Mouse (Mus musculus): ENCODE measurements around the gene Cul9.
"Not testable (repeated sequence)": the region's sequence is repeated elsewhere in the genome, so short reads cannot be mapped to it uniquely, and the experiment has no call there.

Gene Cul9

GRCm38 (mm10) chr17:46545813-46546564 is at the start of gene Cul9:
Gene Cul9 (minus strand): TSS chr17:46546388.
- in situ Hi-C loops (cut with MboI), result no loop called here

- in situ Hi-C loops (cut with MboI), result no loop called here
Observed at GRCm38 (mm10) chr17:46595336-46595735, 49.1 kb upstream of the Cul9 start.

GRCm38 (mm10) chr17:46594606-46595005 is 48.4 kb upstream of the Cul9 start:
- in situ Hi-C loops (cut with MboI), result no loop called here

DNA sequence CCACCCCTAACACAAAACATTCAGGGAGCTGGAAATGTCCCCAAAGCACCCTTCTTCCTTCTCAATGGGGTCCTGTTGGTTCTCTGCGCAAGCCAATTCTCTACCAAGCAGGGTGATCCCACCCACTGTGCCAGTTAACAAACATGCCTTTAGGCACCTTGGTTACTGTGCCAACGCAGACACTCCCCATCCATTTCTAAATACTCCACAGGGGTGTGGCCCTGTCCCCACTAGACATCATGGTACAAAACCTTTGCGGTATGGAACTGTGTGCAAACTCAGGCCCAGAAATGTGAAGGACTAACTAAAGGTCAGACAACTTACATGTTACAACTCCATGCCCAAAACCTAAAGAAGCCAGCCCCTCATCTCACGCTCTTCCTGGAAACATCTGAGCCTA is 46.9 kb upstream of the Cul9 start:
- in situ Hi-C loops (cut with MboI), result no loop called here

GRCm38 (mm10) chr17:46591406-46591805 is 45.2 kb upstream of the Cul9 start:
- in situ Hi-C loops (cut with MboI), result no loop called here

DNA sequence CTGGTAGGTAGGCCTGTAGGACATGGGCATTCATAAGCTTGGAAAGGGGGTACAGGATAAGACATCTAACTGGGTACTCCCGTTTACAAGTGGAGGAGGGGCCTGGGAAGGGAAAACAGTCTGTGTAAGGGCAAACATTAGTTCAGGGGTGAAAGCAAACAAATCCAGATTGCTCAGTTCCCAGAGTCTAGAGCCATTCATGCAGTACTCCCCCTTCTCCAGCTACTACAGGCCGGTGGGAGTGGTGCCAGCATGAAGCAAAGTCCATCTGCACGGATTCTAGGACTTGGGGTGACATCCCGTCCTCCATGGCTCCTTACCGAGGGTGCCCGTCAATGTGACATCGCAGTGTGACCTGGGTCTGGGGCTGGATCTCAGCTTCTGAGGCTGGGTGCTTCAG is 44.3 kb upstream of the Cul9 start:
- in situ Hi-C loops (cut with MboI), result no loop called here

- in situ Hi-C loops (cut with MboI), result no loop called here
Observed at GRCm38 (mm10) chr17:46589635-46590314, 43.6 kb upstream of the Cul9 start.

DNA sequence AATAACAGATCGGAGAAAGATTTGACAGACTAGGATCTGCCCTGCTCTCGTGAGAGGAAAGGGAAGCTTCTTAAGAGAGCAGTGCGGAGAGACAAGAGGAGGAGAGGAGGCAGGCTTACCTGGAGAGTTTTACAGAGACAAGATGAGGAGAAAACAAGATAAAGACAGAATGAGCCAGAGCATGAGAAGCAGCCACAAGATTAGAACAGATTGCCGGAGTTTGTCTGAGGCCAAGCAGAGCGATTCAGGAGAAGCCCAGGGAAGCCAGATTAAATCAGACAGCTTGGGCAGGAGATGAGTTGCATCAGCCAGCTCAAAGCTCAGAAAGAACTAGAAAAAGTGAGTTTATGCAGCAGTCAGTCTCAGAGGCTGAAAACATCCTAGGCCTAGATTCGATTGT is 42.7 kb upstream of the Cul9 start:
- in situ Hi-C loops (cut with MboI), result no loop called here

- in situ Hi-C loops (cut with MboI), result no loop called here
Observed at GRCm38 (mm10) chr17:46588173-46588572, 42.0 kb upstream of the Cul9 start.

DNA sequence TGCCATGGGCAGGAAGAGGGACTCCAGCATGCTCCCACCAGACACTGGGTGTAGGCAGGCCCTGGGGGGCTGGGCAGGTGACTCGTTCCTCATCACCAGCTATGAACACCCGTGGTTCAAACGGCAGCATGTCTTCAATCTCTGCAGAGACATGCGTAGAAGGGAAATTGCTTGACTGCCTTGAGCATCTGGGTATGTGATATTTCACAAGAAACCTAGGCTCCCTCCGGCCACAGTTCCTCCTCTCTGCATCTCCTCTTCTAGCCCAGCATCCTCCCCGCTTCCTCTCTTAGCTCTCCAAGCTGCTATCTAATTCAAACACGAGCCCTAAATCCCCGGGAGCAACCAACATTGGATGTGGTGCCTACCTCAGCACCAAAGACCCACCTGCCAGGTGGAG is 40.1 kb upstream of the Cul9 start:
- in situ Hi-C loops (cut with MboI), result no loop called here

GRCm38 (mm10) chr17:46578650-46579049 is 32.5 kb upstream of the Cul9 start:
- in situ Hi-C loops (cut with MboI), result no loop called here

DNA sequence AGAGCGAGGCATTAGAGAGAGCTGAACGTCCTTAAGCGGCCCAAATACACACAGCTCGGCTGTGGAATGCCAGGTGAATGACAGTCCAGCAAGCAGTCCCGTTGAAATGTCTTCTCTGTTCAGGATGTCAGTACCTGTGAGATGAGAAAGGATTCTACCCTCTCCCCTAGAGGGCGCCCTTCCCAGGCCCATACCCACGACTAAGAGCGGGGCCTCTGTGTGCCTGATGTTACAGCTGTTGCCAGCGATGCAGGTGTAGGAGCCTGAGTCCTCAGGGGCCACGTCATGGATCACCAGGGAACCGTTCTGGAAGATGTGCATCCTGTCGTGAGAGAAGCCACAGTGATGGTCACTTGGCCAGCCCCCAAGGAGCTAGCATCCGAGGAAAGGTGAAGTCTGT is 29.9 kb upstream of the Cul9 start:
- in situ Hi-C loops (cut with MboI), result no loop called here

GRCm38 (mm10) chr17:46574535-46574934 is 28.3 kb upstream of the Cul9 start:
- in situ Hi-C loops (cut with MboI), result no loop called here

GRCm38 (mm10) chr17:46571005-46571404 is 24.8 kb upstream of the Cul9 start:
- in situ Hi-C loops (cut with MboI), result no loop called here

- in situ Hi-C loops (cut with MboI), result no loop called here
Observed at GRCm38 (mm10) chr17:46559146-46559545, 13.0 kb upstream of the Cul9 start.

DNA sequence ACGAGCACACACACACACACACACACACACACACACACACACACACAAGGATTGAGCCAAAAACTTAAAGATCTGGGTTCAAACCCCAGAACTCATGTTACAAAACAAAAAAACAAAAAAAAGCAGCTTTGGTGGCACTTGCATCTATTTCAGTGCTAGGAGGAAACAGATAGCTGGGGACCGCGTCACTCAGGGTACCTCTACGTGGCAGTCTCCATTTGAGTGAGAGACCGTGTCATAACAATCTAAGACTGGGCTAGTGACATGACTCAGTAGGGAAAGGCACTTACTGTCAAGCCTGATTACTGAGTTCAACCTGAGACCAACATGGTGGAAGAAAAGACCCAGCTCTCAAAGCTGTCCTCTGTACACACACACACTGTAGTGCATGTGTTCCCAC is 12.0 kb upstream of the Cul9 start:
- in situ Hi-C loops (cut with MboI), result no loop called here

GRCm38 (mm10) chr17:46557321-46557720 is 11.1 kb upstream of the Cul9 start:
- in situ Hi-C loops (cut with MboI), result not testable (repeated sequence)

- in situ Hi-C loops (cut with MboI), result no loop called here
Observed at GRCm38 (mm10) chr17:46556584-46556945, 10.4 kb upstream of the Cul9 start.

DNA sequence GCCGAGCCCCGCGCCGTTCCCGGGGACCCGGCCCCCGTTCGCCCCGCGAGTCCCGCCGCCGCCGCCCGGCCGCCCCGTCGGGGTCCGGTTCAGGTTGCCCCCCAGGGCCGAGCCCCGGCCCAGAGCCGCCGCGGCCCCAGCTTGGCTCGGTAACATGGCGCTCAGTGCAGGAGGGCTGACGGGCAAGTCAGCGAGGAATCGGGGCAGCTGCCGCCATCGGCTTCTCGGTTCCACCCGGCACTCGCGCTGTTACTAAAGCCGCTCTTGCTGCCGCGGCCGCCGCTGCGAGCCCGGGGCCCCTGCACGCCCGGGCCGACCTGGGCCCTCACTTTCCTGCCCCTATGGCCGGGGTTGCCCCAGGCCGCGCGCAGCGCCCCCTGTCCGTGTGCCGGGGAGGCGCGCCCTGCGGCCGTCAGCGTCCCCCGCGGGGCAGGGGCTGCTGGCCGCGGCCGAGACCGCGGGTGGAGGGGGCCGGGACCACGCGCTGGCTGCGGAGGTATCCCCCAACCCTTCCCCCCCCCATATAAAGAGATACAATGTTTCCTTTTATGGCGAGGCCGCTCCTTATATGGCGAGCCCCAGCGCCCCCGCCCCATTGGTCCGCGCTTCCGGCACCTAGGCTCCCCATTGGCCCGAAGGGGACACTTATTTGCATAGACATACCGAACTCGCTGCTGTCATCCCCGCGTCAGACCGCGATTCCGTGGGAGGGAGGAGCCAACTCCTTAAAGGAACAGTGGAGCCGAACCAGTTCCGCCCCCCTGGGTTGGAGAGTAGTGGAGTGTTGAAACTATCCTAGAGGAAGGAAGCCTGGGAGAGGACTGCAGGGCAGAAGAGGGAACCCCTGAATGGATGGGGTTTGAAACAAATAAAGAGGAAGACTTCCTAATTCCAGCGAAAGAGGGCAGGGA is 9.7 kb upstream of the Cul9 start, which contains the start of gene Srf:
Gene Srf, minus strand, starts transcription at position 503 of the 911 bp plus-strand sequence.
- in situ Hi-C loops (cut with MboI), result no loop called here

DNA sequence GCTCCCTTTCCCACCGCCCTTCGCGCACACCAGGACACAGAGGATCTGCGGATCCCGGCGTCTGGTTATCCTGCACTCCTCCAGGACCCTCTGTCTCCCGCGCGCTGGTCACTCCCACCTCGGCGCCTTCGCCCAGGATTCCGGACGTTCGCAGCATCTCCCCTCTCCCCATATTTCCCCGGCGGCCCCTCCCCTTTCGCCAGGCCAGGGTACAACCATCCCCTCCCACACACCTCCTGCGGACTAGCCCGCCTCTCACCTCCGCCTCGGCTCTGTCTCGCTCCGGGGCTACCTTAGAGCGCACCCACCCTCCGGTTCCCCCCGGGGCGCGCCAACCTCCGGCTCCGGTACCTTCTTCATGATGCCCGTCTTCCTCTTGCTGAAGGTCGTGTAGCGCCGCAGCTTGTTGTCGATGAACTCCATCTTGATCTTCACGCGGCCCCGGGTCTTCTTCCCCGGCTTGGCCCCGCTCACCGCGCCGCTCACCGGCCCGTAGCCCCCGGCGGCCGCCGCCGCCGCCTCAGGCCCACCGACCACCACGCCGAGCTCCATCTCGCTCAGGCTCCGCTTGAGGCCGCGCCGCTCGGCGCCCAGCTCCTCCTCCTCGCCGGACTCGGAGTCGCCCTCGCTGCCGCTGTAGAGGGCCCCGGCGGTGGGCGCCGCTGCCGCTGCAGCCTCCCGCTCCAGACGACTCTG is 8.9 kb upstream of the Cul9 start:
- in situ Hi-C loops (cut with MboI), result no loop called here

DNA sequence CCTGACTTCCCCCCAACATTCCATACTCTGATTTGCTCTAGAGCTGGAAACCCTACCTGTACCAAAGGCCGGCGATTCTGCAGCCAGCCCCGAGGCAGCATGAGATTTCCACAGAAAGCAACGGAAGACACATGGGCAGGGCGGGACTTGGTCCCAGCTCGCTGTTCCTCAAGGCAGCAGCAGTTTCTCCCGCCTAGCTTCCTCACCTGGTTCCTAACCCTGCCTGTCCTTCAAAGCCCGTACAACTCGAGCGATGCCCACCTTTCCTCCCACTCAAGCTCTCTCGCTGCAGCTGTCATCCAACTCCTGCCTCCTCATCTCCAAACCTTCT is 8.4 kb upstream of the Cul9 start:
- in situ Hi-C loops (cut with MboI), result no loop called here

GRCm38 (mm10) chr17:46553926-46554325 is 7.7 kb upstream of the Cul9 start:
- in situ Hi-C loops (cut with MboI), result no loop called here

All from mature B cell (primary cell).